Mouse (Mus musculus) megakaryocyte, embryonic 14.5 days (primary cell): Measurements from ENCODE around the gene Cldn34c4. TPM values are rescaled to one million over a fixed set of nuclear protein-coding genes. Genes with fewer than 3 reads are reported as not detected.

Experiments
- H3K27me3 ChIP-seq: replicated peaks from 2 replicates; pipeline ENCODE3; 2012; ENCODE audit warnings: inconsistent platforms
- H3K36me3 ChIP-seq: replicated peaks from 2 replicates; pipeline ENCODE3; 2012; ENCODE audit warnings: low read length, inconsistent platforms, mixed read lengths
- H3K4me1 ChIP-seq: 2 replicates; pipeline ENCODE4 v1.6.1; 2012; ENCODE audit warnings: inconsistent platforms
- H3K4me3 ChIP-seq: replicated peaks from 2 replicates; pipeline ENCODE3; 2012; ENCODE audit warnings: moderate library complexity, mild to moderate bottlenecking, inconsistent platforms
- H3K9me3 ChIP-seq: 2 replicates; pipeline ENCODE4 v1.6.1; 2012; ENCODE audit warnings: inconsistent platforms
- FLI1 ChIP-seq: IDR thresholded peaks from 2 replicates; pipeline ENCODE4 v1.6.1; 2012; ENCODE audit warnings: low read length, inconsistent platforms, mixed read lengths
- GATA1 ChIP-seq: IDR thresholded peaks from 3 replicates; pipeline ENCODE4 v1.6.1; 2012; ENCODE audit warnings: mixed read lengths, low read length, inconsistent platforms, borderline replicate concordance
- polyA plus RNA-seq: library from polyadenylated mRNA; stranded (reverse); fragments of >175 nt; gene quantifications from 2 replicates; pipeline ENCODE4 v1.2.3, GENCODE M21; 2012; ENCODE audit warnings: low replicate concordance; ENCODE audit not compliant: insufficient read depth

Cldn34c4 gene
- polyA plus RNA-seq = not detected in 2 replicates

- Histone ChIP-seq H3K27me3 (no peaks in the 10 kb centered on the region), H3K36me3 (no peaks in the 10 kb centered on the region), H3K4me1 (no peaks in the 10 kb centered on the region), H3K4me3 (no peak within 1 kb of the TSS), H3K9me3 (no peaks in the 10 kb centered on the region)
- TF ChIP-seq GATA1 (no peak), FLI1 (no peak)
Observed at GRCm38 (mm10) chrX:127736454-127736853, at the start of gene Cldn34c4. Cldn34c4 (minus strand) TSS chrX:127736554.

GRCm38 (mm10) chrX:127747062-127747461 lies 10.7 kb upstream of the Cldn34c4 start:
- Histone ChIP-seq H3K4me1 (no peaks in the 10 kb centered on the region), H3K9me3 (peaks cover 22% of the 10 kb centered on the region; the same call in 1 of the 2 replicates), H3K4me3 (no peak overlapping the region), H3K27me3 (no peaks in the 10 kb centered on the region), H3K36me3 (no peaks in the 10 kb centered on the region)
- no peak for TF ChIP-seq FLI1
- no peak for TF ChIP-seq GATA1
